Mouse (Mus musculus) heart, postnatal 36 days (tissue): Measurements from ENCODE around the gene Fbxo2. TPM values are rescaled to one million over a fixed set of nuclear protein-coding genes. Genes with fewer than 3 reads are reported as not detected.
A peak's percentile ranks its signal among the peaks of the same experiment; 100 is the strongest.
"Not testable (repeated sequence)": the region's sequence is repeated elsewhere in the genome, so short reads cannot be mapped to it uniquely, and the experiment has no call there.

Experiments
- DNase-seq, 2 experiments: peaks; one replicate each; pipeline ENCODE4 v3.0.0; 2021 to 2022
- intact Hi-C: fragments of 180-260 bp; cut with DNase I; formaldehyde crosslinking; loops from one replicate; pipeline ENCODE4 v1.15.1; 2025
- total RNA-seq, 2 experiments: library from RNA; stranded (reverse); gene quantifications; 2 replicates each; pipeline ENCODE4 v1.2.3; 2021

Gene Fbxo2
- total RNA-seq, 2 experiments from 2014 or later, result 0.19 TPM; not detected in 1

DNA sequence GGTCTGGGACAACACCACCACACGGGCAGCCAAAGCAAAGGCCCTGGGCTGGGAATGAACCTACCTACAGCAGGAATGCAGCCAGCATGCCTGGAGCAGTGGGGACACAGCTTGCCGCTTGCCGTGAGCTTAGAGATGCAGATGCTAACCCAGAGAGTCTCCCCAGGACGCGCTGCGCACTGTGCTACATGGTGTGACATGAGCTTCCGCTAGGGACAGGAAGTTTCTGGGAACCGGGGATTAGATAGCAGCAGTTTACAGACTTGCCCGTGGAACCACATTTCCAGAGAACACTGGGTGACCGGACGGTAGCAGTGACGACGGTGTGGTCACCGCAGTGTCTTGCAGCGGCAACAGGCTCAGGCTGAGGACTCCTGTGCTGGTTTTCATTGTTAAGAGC, 9.2 kb downstream of the Fbxo2 start:
- intact Hi-C loops, result no loop called here
- DNase-seq, result no peak

DNA sequence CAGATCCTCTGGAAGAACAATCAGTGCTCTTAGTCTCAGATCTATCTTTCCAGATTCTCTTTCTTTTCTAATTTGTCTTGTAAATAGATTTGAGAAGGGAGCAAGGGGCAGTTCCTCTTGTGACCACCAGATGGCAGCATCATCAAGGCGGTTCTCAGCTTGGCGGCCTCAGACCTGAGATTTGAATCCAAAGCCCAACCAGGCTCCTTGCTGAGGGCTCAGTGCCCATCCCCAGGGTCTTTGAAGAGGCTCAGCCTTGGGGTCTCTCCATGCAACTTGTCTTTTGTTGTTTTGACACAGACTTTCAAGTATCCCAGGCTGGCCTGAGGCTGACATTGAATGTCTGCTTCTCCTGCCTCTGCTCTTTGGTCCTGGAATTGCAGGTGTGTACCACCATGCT, 10.4 kb downstream of the Fbxo2 start:
- intact Hi-C loops, result loop anchor here (1.0 to 2.0 kb wide), 3 partner anchors 258 to 436 kb away; no protein-coding TSS in a partner anchor
- peak; percentile 57 to 67 for DNase-seq

DNA sequence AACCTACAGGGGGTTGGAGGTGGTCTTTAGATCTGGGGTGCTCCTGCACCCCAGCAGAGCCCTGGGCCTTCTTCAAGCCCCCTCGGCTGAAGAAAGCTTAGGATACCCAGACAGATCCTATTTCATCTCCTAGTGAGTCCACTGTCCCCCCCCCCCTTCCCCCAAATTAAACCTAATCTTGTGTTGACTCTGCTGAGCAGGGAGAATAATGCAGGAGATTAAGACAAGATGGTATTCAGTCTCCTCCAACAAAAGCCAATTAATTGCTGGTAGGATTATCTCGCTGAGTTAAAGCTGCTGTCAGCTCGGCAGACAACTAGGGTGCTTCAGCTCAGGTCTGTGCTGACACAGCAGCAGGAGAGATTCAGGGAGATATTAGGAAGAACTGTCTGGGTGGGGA, 10.8 kb downstream of the Fbxo2 start:
- DNase-seq, result no peak
- intact Hi-C loops, result loop anchor here (2.0 kb wide), 1 partner anchor 436 kb away; no protein-coding TSS in a partner anchor

GRCm38 (mm10) chr4:148173811-148174494, 13.5 kb downstream of the Fbxo2 start:
- intact Hi-C loops, result no loop called here

DNA sequence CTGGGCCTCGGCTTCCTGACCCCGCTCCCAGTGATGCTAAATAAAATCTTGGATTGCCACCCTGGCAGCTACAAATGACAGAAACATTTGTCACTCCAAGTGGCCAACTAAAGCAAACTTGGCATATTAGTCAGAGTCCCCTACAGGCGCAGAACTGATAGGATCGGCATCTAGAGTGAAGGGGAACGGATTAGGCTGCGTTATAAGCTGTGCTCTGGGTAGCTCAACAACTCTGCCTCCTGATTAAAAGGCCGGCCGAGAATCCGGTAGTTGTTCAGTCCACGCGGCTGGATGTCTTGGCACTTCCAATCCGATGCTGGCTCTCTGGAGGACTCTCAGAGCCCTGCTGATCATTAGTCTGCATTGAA, 14.1 kb downstream of the Fbxo2 start:
- DNase-seq, result no peak
- intact Hi-C loops, result no loop called here

More at GRCm38 (mm10) chr4:148173811-148174494, 13.5 kb downstream of the Fbxo2 start:
- DNase-seq, result no peak

DNA sequence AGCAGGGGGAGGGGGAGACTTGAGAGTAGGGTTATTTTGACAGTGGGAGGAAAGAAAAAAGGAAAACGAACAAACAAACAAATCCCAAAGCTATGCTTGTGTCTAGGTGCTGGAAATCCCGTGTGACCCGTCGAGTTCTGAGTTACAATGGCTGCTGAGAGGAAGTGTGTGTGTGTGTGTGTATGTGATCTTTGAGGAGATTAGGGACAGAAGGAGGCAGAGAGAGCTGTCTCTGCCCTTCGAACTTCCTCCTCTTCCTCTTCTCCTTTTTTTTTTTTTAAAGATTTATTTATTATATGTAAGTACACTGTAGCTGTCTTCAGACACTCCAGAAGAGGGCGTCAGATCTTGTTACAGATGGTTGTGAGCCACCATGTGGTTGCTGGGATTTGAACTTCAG, 16.2 kb downstream of the Fbxo2 start:
- intact Hi-C loops, DNase-seq: not testable (repeated sequence)

DNA sequence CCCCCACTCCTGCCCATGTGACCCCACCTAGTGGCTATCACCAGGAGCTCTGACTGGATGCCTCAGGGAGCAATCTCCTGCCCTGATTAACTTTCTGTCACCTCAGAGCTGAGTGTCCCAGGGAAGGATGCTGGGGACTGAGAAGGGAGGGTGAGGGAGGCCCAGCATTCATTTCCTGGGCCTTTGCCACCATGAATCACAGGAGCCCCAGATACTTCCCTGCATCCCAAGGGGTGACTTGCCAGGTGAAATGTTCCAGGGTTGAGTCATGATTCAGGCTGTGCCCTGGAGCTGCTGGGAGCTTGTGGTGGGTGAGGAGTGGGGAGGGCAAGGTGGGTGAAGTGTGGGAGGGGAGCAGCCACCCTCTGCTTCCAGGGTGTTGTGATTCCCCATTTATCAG, 17.3 kb downstream of the Fbxo2 start:
- no peak for DNase-seq
- intact Hi-C loops, result no loop called here

GRCm38 (mm10) chr4:148181483-148181882, 21.1 kb downstream of the Fbxo2 start:
- intact Hi-C loops, result no loop called here

GRCm38 (mm10) chr4:148182363-148182762, 21.9 kb downstream of the Fbxo2 start:
- intact Hi-C loops, result no loop called here
- no peak for DNase-seq

More at GRCm38 (mm10) chr4:148181483-148181882, 21.1 kb downstream of the Fbxo2 start:
- DNase-seq, result no peak

- DNase-seq, result no peak
- intact Hi-C loops, result no loop called here
Measured at GRCm38 (mm10) chr4:148184564-148184963, 24.1 kb downstream of the Fbxo2 start.

DNA sequence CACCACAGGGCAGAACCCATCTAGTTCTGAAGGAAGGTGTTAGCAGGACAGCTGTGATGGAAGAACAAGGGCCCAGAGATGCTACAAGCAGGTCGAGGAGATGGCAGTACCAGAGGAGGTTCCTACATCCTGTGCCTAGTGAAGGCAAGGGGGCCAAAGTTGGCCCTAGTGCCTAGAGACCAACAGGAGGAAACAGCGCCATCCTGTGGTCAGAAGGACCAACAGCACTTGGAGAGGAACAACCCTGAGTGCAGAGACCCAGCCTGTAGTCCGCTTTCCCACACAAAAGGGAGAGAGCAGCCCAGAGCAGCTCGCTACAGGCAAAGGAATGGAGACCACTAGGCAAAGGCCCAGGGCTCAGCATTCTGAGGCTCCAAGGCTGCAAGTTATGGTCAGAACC, 25.4 kb downstream of the Fbxo2 start:
- intact Hi-C loops, result no loop called here
- DNase-seq, result no peak

DNA sequence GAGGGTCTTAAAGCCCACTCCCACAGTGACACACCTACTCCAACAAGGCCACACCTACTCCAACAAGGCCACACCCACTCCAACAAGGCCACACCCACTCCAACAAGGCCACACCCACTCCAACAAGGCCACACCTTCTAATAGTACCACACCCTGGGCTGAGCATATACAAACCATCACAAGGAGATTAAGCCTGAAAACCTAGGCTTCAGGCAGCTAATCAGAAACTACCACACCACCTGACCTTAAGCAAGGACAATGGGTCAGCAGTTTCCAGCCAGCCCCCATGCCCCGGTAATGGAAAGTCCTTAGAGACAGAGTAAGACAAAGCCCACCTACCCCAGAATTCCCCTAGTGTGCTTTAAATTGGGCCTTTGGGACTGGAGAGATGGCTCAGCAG, 28.3 kb downstream of the Fbxo2 start:
- DNase-seq, intact Hi-C loops: not testable (repeated sequence)

DNA sequence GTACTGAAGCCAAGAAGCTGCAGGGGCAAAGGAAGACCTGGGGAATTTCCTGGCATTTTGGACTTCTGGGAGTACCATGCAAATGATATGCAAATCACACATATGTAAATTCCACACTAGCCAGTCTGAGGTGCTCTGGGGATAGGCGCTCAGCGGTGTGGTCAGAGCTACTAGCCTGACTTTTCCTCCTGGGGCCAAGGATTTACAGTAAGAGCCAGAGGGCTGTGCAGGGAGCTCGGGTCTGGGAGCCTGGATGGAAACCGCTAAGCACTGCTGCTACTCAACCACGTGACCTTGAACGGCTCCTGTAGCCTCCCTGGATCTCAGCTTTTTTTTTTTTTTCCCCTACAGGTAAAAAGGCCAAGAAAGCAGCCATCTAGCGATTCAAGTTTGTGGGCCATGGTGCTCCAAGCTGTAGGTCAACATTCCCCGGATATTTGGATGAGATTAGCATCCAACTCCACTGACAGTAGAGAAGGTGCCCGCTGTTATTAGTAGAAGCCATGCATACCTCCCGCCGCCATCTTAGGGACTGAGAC, 32.4 kb downstream of the Fbxo2 start:
- DNase-seq, result no peak
- intact Hi-C loops, result no loop called here

DNA sequence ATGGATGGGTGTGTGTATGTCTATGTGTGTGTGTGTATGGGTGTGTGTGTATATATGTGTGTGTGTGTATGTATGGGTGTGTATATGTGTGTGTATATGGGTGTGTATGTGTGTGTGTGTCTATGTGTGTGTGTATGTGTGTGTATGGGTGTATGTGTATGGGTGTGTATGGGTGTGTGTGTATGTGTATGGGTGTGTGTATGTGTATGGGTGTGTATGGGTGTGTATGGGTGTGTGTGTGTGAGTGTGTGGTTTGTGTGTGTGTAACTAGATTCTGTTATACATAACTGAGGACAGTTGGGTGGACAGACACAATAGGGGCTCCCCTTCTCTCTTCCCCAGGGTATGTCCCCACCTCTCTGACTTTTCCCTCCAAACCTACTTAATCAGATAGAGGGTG, 34.0 kb downstream of the Fbxo2 start:
- no peak for DNase-seq

GRCm38 (mm10) chr4:148198721-148199120, 38.3 kb downstream of the Fbxo2 start:
- intact Hi-C loops, result no loop called here
- no peak for DNase-seq

More for the DNA sequence above, 34.0 kb downstream of the Fbxo2 start:
- intact Hi-C loops, result no loop called here

- intact Hi-C loops, result no loop called here
- no peak for DNase-seq
Measured at GRCm38 (mm10) chr4:148203557-148203956, 43.1 kb downstream of the Fbxo2 start.

DNA sequence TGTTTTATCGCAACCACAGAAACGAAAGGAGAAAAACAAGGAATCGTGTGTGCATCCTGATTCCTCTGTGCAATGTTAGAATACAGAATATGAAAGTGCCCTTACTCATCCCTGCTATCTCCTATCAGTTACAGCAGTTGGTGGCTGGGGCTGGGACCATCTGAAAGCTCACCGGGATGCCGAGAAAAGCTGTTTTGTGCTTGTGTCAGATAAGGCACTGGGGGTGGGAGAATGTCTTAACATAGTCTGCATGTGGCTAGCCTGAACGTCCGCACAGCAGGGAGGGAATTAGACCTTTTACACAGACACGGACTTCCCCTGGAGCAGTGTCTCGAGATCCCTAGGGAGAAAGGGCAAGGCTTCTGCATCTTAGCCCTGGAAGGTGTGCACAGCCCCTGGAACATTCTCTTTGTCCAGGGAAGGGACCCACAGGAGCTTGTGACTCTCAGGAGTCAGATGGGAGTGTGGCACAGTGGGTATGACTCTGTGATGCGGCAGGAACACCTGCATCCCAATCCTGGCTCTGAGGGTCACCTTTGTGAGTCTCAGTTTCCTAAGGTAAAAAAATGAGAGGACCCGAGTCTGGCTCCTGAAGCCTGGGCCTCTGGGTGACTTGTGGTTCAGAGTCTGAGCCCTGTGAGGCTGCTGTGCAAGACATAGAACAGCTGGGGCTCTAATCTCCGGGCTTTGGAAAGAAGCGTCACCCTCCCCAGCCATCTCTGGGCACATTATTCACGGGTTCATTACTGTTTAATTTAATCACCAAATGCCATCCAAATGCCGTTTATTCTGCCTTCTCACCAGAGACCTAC, 43.8 kb downstream of the Fbxo2 start:
- intact Hi-C loops, result no loop called here

DNA sequence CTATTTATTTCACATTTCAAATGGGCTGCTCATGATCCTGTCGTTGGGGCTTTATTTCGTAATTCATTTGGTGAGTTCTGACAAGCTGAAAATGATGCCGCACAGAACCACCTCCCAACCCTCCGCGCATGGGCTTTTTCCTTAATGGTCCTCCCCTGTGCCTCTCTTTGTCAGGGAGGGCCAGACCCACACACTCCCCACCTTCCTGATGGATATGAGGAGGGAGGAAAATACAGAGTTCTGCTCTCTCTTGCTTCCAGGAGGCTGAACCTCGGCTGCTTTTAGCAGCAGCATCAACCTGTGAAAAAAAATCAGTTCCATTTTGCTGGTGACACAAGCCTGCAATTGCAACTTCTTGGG, 44.4 kb downstream of the Fbxo2 start:
- no peak for DNase-seq
- intact Hi-C loops, result no loop called here

More for the DNA sequence above, 43.8 kb downstream of the Fbxo2 start:
- no peak for DNase-seq

GRCm38 (mm10) chr4:148214460-148215136, 54.2 kb downstream of the Fbxo2 start:
- DNase-seq, result no peak
- intact Hi-C loops, result no loop called here

DNA sequence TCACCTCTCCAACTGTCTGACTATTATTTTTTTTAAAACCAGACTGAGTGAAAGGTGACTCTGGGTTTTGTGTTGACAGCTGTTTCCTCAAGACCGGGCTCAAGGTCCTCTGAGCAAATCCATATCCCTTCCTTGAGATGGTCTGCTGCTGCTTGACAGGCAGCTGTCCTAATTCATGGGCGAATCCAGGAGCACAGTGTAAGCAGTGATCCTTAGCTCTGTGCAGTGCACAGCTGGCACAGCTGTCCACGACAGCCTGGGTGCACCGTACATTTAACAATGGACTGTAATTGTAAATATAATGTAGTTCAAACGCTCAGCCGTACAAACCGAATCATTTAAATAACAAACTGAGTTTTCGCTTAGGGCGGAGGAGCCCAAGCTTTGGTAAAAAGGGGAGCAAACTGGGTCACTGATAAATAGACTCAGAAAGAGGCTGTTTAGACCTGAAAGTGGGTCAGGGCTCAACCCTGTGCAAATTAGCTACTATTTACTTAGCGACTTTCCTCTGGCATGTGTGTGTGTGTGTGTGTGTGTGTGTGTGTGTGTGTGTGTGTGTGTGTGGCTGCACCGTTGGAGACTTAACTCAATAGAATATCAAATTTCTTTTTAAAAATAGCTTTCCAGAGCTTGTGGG, 55.0 kb downstream of the Fbxo2 start:
- no peak for DNase-seq
- intact Hi-C loops, result no loop called here
